Mouse (Mus musculus) liver, adult 2 months (tissue): ENCODE measurements around the gene Sowaha.

Experiments
- CTCF ChIP-seq: fragments of 200-500 bp; IDR thresholded peaks from 2 replicates; pipeline ENCODE4 v1.5.1; 2011; ENCODE audit warnings: low read depth, low read length, control low read depth
- POLR2A ChIP-seq: fragments of 200-500 bp; IDR thresholded peaks from 2 replicates; pipeline ENCODE4 v1.6.1; 2011; ENCODE audit warnings: low read length, control low read depth; ENCODE audit not compliant: insufficient read depth; ENCODE audit errors: extremely low read depth

DNA sequence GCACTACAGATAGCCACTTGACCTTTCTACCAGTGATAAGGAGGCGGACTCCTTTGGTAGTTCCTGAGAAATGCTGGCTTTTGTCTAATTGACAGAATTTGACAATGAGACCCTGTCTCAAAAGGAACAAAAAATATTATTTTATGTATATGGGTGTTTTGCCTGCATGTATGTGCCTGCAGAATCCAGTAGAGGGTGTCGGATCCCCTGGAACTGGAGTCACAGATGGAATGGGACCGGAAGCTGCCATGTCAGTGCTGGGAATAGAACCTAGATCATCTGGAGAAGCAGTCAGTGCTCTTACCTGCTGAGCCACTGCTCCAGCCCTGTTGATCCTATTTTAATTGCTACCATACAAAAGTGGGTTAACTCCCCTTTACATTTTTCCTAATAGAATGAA is 7.4 kb downstream of the Sowaha start:
- TF ChIP-seq CTCF (no peak), POLR2A (no peak)
